Mouse (Mus musculus) myocyte (in vitro differentiated cells): ENCODE data around the gene Nkx2-3.

Experiments
- CEBPB ChIP-seq: IDR thresholded peaks from 2 replicates; pipeline ENCODE4 v1.6.1; 2011; ENCODE audit warnings: mild to moderate bottlenecking, moderate library complexity; ENCODE audit not compliant: poor library complexity, insufficient read depth, severe bottlenecking
- MAX ChIP-seq: IDR thresholded peaks from one replicate; pipeline ENCODE4 v1.6.1; 2011; ENCODE audit warnings: low read depth, mild to moderate bottlenecking, control low read depth
- MYOD1 ChIP-seq, 3 experiments: IDR thresholded peaks; one replicate each; pipeline ENCODE4 v1.6.1; 2011; ENCODE audit warnings: control low read depth in 2 of 3, low read depth in 2 of 3, mild to moderate bottlenecking in 2 of 3, moderate library complexity in 1 of 3; ENCODE audit not compliant: insufficient read length in 2 of 3, control insufficient read depth in 1 of 3
- MYOG ChIP-seq, 3 experiments: IDR thresholded peaks; one replicate each; pipeline ENCODE4 v1.6.1; 2011; ENCODE audit warnings: control low read depth in 2 of 3, low read depth in 2 of 3, mild to moderate bottlenecking in 2 of 3; ENCODE audit not compliant: insufficient read length in 2 of 3, control insufficient read depth in 1 of 3, insufficient read depth in 1 of 3
- POLR2A ChIP-seq: IDR thresholded peaks from one replicate; pipeline ENCODE4 v1.6.1; 2011; ENCODE audit warnings: low read depth, mild to moderate bottlenecking, control low read depth, moderate library complexity; ENCODE audit not compliant: insufficient read length
- POLR2AphosphoS2 ChIP-seq: IDR thresholded peaks from one replicate; pipeline ENCODE4 v1.6.1; 2011; ENCODE audit warnings: low read depth, control low read depth; ENCODE audit not compliant: insufficient read length
- REST ChIP-seq: IDR thresholded peaks from one replicate; pipeline ENCODE4 v1.6.1; 2011; ENCODE audit warnings: mild to moderate bottlenecking, control low read depth, moderate library complexity; ENCODE audit not compliant: insufficient read depth, insufficient read length
- TCF3 ChIP-seq: IDR thresholded peaks from one replicate; pipeline ENCODE4 v1.6.1; 2011; ENCODE audit warnings: low read depth, control low read depth; ENCODE audit not compliant: insufficient read length
- USF1 ChIP-seq: IDR thresholded peaks from one replicate; pipeline ENCODE4 v1.6.1; 2011; ENCODE audit warnings: low read depth, mild to moderate bottlenecking, control low read depth, moderate library complexity

DNA sequence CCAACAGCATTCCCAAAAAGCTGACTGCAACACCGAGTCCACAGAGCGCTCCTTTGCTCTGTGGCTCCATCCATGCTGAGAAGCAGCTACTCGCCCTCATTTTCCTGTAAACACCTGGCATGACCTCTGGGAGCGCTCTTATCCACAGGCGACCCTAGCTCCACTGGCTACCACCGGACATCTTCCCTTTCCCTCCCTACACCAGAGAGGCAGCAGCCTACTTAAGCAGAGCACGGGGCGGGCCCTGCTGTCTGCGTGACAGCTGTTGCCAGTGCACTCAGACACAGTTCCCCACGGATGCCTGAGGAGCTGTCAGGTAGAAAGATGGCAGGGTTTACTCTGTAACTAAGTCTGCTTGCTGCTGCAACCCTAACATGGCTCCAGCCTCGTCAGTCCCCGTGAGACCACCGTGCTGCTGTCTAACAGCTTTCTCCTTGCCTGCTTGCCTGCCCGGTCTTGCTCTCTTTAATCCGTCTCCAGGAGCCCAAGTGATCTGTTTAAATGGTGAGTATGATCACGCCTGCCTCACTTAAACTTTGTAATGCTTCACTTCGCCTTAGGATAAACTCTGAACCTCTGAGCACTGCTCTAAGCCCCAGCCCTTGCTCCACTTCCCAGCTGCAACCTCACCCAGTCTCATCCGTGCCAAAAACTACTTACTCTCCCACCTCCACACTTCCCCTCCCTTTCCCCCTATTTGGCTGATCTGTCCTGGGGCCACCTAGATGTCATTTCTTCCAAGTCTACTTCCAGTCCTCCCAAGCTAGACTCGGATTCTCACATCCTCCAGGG, 50.2 kb downstream of the Nkx2-3 start:
- TF ChIP-seq USF1 (no peak), MAX (no peak), POLR2A (no peak), REST (no peak), MYOD1 (IDR thresholded peaks at IDR 0.05; ENCODE audit: control insufficient read depth in 1 of 3, insufficient read length in 2 of 3, low read depth in 2 of 3) (no peak), CEBPB (no peak), MYOG (IDR thresholded peaks at IDR 0.05; ENCODE audit: control insufficient read depth in 1 of 3, insufficient read depth in 1 of 3, insufficient read length in 2 of 3, low read depth in 2 of 3) (no peak), POLR2AphosphoS2 (no peak), TCF3 (no peak)
